Mouse (Mus musculus): Measurements from ENCODE around the gene Abhd2. TPM values are rescaled to one million over a fixed set of nuclear protein-coding genes. Genes with fewer than 3 reads are reported as not detected.

The Abhd2 gene
- total RNA-seq, 2 experiments from 2014 or later, result 125 to 135 TPM

DNA sequence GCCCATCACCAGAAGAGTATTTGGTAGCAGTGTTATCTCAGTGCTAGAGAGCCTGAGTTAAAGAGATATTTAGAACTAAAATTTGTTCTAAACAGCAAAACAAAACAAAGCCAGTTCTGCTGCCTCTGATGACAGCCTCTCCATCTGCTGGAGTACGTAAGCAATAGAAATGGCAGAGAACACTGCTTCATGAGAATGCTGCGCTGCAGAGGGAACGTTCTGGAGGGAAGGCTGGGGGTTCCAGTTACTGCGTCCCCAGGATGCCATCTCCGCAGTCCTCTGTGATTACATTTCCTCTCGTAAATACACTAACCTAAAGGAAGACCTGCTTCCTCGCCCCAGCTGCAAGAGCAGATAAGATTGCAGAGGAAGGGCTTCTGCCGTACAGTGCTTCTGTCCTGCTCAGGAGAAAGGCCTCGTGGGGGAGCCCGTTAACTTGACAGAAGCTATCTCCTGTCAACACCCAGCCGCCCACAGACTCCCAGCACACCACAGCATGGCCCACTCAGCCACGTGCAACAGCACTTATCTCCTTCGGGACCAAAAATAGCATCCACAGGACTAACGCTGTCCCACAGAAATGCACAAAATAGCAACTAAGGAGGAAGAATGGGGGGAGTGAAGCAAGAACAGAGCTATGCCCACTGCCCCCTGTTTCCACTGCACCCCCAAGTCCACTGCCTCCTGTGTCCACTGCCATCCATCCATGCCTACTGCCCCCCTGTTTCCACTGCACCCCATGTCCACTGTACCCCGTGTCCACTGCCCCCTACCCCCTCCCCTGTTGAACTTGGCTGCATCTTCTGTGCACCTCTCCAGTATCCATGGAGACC, 85.6 kb downstream of the Abhd2 start:
- intact Hi-C loops (cut with DNase I), result no loop called here
- DNase-seq (ENCODE audit: low spot score in 2 of 2), result peak; percentile 86 to 93

DNA sequence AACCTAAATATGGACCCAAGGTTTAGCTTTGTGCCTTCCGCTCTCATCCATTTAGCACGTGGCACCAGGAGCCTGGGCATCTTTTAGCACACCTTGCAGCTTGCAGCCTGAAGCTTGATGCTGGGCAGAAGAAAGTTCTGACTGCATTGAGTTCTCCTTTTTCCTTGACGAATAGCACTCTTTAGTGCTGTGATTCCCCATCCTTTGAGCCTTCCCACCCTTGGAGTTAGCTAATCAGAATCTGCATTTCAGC, 86.1 kb downstream of the Abhd2 start:
- intact Hi-C loops (cut with DNase I), result no loop called here
- no peak for DNase-seq (ENCODE audit: low spot score in 2 of 2)

DNA sequence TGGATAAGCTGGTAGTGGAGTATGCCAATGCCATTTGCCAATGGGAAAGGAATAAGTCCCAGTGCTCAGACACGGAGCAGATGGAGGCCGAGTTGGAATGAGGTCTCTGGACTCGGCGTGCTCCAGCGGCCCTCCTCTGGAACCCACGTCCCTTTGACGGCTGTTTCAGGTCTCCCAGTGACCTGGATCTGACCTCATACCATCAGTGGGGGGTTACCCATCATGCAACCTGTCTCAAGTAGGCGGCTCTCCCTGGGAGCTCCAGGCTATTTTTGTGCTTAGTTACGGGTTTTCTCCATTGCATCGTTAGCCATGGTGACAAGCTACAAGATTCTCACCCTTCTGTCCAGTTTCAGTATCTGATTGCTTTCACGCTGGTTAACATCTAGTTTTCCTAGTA, 87.1 kb downstream of the Abhd2 start:
- intact Hi-C loops (cut with DNase I), result no loop called here
- DNase-seq (ENCODE audit: low spot score in 2 of 2), result peak in 1 of 2 experiments; percentile 56

DNA sequence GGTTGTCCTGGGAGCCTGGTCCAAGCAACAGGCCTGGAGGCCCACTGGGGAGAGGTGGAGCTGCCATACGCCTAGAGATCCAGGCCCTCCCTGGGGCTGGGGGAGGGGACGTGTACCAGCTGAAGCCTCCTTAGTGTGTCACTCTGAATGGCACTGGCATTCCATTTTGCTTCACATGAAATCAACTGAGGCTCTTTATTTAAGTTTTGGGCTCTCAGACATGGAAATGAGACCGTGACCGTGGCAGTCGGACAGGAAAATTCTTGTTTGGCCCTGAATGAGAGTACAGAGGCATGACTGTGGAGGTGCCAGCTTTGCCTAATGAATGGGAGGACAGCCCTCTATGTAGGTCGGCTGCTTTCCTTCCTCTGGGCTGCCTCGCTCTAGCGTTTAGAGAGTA, 89.2 kb downstream of the Abhd2 start:
- DNase-seq (ENCODE audit: low spot score in 2 of 2), result peak; percentile 64 to 83
- intact Hi-C loops (cut with DNase I), result no loop called here

DNA sequence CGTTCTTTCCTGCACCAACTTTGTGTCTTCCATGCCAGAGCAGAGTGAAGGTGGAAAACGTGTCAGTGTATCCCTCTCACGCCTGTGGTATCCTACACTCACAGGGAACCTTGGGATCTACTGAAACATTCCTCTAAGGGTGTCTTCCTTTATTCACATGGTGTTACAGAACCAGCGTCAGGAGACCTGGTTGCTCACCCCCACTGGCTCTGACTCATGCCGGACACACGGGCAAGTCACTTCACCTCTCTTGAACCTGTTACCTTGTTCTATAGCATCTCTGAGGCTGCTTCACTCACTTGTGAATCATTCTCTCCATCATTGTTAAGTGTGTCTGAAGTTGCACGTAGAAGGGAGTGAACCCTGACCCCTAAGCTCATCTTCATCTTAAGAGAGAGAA, 89.8 kb downstream of the Abhd2 start:
- intact Hi-C loops (cut with DNase I), result no loop called here

DNA sequence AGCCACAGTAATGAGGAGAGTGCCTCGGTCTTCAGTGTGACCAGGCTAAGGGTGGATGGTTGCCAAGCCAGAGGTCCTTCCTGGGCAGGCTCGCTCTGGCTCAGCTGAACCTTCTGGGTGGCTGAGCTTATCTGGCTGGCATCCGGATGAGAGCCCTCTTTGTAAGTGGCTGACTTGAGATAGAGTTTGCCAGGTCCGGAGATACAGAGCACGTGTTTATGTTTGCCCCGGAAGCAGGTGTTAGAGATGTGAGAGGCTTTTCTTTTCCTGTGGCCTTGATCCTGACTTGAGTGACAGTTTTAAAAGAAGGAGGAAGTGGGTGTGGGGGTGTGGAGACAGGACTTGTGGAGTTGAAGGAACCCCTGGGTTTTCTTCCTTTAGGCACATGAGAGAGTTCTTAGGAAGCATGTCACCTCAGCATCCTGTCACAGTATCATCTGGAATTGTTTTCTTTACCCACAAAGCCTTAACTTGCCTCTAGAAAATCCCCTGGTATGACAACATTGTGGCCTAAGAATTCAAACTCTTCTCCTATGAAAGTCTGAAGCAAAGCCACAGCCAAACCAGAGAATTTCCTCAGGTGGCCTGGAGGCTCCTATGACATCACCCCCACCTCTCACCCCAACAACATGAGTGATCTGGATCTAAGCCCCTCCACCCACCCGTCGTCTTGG, 90.5 kb downstream of the Abhd2 start:
- DNase-seq (ENCODE audit: low spot score in 2 of 2), result peak; percentile 64 to 82
- intact Hi-C loops (cut with DNase I), result no loop called here

More for the DNA sequence above, 89.8 kb downstream of the Abhd2 start:
- no peak for DNase-seq (ENCODE audit: low spot score in 2 of 2)

DNA sequence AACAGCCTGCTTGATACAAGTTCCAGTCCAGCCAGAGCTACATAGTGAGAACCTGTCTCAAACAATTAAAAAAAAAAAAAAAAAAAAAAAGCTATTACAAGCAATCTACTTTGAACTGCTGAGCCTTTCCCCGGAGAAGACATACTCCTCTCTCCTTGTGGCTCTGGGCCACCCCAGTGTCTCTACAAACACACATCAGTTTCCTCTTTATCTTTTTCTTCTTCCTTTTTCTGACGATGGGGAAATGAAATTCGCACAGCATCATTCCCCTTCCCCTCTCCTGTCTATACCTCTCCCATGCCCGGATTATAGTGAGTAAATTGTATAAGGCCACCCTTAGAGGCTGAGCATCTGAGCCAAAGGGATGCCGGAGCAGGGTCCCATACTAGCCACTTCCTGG, 95.7 kb downstream of the Abhd2 start:
- no peak for DNase-seq (ENCODE audit: low spot score in 2 of 2)
- intact Hi-C loops (cut with DNase I), result no loop called here

DNA sequence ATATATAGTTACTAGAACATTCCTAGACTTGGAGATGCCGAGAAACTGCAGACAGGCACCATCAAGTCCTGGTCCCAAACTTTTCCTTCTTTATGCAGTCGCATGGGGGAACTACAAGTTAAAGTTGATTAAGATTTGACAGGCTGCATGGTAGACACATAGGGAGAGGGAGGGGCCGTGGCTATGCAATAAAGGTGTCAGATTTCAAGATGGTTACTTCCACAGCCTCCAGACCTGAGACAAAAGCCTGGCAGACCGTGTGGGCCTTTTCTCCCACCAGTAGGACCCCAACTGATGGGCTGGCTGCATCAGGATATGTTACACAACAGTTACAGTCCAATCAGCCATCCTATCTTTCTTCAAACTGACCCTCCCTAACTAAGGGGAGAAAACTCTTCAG, 96.4 kb downstream of the Abhd2 start:
- DNase-seq (ENCODE audit: low spot score in 2 of 2), result no peak
- intact Hi-C loops (cut with DNase I), result no loop called here

DNA sequence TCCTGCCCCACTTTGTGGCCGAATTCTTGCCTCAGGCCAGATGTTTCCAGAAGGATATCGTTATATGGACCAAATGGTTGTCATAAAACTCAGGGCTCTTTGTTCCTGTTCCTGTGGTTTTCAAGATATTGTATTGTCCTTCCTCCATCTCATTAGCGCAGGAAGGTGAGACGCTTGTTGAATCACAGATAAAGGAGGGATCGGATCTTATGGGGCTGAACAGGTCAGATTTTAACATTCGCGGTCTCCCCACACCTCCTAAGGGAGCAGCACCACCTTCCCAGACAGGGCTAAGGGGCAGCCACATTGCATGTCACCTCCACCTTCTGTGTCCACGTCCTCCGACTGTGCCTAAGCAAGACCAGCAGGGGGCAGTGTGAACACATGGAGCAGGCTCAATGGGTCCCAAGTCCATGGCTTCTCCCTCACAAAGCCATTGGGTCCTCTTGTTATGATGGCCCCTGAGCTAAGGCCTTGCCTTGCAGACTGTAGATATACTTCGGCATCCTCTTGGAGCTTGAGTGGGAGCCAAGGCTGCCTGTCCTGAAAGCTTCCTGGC, 98.4 kb downstream of the Abhd2 start:
- DNase-seq (ENCODE audit: low spot score in 2 of 2), result peak; percentile 61 to 75
- intact Hi-C loops (cut with DNase I), result loop anchor here (2.0 kb wide), 1 partner anchor 95 kb away; the partner anchor contains the start of gene Polg

DNA sequence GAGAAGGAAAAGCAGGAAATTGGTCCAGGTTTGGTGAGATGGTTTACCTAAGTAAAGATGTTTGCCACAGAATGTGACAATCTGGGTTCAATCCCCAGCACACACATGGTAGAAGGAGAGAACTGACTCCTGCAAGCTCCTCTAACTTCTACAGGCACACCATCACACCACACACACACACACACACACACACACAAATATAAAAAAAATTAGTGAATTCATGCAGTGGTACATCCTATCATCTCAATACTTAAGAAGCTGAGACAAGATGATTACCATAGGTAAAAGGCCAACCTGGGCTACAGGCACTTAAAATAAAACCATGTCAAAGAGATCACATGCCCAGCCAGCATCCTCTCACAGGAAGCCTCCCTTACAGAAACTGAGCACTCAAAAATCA, 101.0 kb downstream of the Abhd2 start:
- no peak for DNase-seq (ENCODE audit: low spot score in 2 of 2)
- intact Hi-C loops (cut with DNase I), result no loop called here

DNA sequence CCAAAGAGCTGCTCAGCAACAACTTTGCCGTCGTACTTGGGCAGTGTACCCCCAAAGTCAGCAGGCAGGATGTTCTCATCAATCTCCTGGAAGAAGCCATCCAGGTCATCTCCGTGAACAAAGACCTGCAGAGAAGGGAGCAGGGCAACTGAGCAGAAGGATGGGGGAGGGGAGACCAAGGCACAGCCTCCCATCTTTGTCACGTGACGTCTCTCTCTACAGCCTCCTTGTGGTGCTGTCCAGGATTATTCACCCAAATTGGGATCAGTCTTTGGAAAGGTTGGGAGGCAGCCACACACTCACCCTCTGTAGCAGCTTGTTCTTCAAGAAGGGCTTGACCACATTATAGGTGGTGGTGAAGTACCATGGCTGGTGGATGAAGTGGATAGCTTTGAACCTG, 102.6 kb downstream of the Abhd2 start:
- intact Hi-C loops (cut with DNase I), result no loop called here
- no peak for DNase-seq (ENCODE audit: low spot score in 2 of 2)

DNA sequence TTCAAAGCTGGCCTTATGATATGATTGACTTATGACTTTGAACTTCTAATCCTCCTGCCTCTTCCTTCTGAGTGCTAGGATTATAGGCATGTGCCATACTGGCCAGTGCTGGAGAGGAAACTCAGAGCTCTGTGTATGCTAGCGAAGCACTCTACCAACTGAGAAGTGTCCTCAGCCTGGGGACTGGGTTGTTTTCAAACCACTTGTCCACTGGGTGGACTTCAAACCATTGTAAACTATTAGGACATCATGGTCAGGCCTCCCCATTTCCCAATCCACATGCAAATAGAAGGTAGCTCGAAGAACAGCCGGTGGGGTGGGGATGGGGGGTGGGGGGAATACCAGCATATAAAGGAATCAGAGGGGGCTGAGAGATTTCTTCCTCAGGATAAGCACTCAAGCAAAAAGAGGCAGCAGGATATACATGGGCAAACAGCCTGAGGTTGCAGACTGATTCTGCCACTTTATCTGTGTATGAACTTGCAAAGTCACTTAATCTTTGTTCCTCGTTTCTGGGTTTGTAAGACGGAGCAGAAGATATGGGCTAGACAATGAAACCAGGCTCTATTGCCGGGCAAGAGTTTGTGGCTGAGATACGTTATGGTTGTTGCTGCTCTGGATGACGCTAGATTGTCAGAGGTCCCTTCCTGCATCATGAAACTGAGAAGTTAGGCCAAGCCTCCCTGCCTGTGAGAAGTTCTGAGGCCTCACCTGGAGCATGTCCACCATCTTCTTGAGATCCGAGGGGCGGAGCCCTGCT, 103.7 kb downstream of the Abhd2 start:
- intact Hi-C loops (cut with DNase I), result no loop called here
- DNase-seq (ENCODE audit: low spot score in 2 of 2), result no peak

DNA sequence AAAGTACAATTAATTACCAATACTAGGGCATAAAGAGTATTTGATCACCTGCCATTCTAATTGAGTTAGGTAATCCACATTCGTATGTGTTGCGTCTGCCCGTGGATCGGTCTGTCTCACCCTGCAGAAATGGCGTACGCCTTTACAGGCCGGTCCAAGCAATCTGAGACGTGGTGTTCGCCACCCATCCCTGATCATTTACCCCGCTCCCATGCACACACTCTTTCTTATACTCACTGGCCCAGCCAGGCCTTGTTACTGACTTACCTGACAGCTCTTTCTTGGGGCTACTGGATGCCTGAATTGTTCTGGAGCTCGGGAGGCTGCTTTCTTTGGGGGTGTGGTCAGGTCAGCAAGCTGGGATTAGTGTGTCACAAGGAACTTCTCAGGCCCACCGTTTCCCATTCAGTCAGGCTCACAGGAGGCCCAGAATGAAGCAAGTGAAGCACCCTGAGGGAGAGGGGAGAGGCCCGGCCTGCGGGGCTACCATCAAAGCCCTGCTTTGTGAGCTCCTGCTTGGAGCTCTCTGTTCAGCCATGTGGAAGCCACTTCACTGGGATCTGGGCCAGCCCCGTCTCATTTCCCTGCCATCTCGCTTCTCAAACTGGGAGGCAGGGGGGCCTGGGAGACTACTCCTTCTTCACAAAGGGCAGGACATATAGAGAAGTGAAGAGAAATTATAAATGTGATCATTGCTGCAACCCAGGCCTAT, 113.6 kb downstream of the Abhd2 start, which contains the start of gene Rlbp1:
Gene Rlbp1, minus strand, starts transcription at position 627 of the 712 bp plus-strand sequence.
- peak; percentile 42 to 47 for DNase-seq (ENCODE audit: low spot score in 2 of 2)

DNA sequence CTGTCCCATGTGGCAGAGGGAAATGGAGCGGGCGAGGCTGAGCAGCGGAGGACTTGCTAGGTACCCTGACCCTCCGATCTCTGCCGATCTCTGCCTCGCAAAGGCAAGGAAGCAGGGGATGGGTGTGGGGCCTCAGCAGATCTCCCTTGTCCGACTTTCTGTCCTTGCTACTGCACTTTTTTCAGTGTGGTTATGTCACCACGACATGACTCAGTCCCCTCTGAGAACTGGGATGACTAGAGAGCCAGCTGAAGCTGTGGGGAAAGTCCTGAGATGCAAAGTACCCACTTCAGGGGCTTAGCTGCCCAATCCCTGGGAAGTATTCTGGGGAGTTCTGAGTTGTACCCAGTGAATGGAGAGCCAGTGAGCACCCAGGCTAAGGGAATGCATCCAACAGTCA, 114.1 kb downstream of the Abhd2 start:
- intact Hi-C loops (cut with DNase I), result no loop called here
- no peak for DNase-seq (ENCODE audit: low spot score in 2 of 2)

More for the DNA sequence above, 113.6 kb downstream of the Abhd2 start, which contains the start of gene Rlbp1:
- intact Hi-C loops (cut with DNase I), result no loop called here

DNA sequence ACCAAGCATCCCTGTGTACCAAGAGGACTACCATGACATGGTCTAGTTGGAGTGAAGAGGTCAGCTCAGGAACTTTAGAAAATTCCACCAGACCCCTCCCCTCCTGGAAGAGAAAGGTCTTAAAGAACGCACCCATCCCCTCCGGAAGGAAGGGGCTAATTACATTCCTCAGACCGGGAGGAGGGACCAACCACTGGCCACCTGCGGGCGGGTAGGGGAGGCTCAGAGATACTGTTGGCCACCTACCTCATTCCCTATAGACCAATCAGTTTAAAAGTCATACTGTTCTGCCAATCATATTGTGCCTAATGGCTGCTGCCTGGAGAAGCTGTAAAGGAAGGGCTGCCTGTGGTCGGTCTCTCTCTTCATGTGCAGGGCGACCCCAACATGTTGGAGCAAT, 115.0 kb downstream of the Abhd2 start:
- intact Hi-C loops (cut with DNase I), result no loop called here
- DNase-seq (ENCODE audit: low spot score in 2 of 2), result no peak

DNA sequence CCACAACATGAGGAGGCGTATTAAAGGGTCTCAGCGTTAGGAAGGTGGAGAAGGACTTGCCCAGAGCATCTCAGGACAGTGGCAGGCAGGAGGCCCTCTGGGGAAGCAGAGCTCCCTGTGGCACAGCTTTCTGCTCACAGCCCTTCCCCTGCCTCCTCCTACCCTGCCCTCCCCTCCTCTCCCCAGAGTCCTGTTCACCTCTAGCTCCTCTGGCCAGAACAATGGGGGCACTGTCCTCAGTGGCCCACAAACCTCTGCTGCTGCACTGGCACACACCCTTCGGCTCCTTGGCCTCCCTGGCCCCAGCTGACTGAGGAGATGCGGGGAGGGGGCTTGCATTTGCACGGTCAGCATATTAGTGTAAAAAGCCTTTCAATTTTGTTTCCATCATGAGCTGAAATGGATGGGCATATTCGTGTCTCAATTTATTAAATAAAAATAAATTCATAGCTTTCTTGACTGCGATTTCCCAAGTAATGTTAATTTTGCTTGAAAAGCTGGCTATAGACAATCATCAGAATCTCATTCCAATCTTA, 115.7 kb downstream of the Abhd2 start:
- intact Hi-C loops (cut with DNase I), result no loop called here
- no peak for DNase-seq (ENCODE audit: low spot score in 2 of 2)

DNA sequence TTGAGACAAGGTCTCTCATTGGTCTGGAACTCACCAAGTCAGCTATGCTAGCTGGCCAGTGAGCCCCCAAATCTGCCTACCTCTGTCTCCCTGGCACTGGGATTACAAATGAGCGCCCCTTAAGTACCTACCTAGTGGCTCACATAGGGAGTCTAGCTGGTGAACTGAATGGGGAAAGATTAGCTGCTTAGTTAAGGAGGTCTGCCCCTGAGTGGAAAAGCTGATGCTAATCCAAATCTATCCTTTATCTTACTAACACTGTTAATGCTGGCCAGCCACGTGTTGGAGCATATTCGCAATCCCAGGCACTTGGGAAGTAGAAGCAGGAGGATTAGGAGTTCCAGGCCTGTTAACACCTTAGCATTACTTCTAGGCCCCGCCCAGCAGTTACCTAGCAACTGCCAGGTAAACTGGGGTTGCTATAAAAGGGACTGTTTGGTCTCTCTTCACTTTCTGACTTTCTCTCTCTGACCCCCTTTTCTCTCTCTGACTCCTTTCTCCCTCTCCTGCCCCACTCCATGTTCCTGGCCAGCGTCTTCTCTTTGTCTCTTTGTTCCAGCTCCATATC, 117.2 kb downstream of the Abhd2 start:
- intact Hi-C loops (cut with DNase I), result loop anchor here (5.0 kb wide), 1 partner anchor 77 kb away; the partner anchor contains the start of gene Polg
- DNase-seq (ENCODE audit: low spot score in 2 of 2), result no peak

DNA sequence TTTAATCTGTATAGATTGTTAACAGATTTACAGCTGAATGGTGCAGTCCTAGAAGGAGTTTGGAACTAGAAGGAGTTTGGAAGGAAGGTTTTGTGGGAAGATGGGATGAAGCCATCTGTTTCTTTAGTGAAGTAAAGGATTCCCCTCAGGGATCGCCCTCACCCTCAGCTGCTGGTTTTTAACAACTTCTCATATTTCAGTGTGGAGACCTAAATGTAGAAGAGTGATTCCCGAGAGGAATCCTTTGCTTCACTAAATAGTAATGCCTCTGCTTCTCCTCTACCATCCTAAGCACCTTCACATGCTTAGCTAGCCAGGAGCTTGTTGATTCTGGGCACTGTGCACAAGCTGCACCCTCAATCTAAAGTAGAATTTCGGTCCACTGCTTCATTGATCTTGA, 118.5 kb downstream of the Abhd2 start:
- DNase-seq (ENCODE audit: low spot score in 2 of 2), result peak in 1 of 2 experiments; percentile 36
- intact Hi-C loops (cut with DNase I), result loop anchor here (5.0 kb wide), 1 partner anchor 76 kb away; the partner anchor contains the start of gene Polg
